Mouse (Mus musculus): ENCODE data around the gene Trim58. TPM values are rescaled to one million over a fixed set of nuclear protein-coding genes. Genes with fewer than 3 reads are reported as not detected.

The Trim58 gene
- total and polyA plus RNA-seq, 3 experiments: not detected

- Histone ChIP-seq H3K27me3 (replicated peaks) (peaks cover 80% of the 10 kb centered on the region), H3K4me1 (ENCODE audit: control insufficient read depth in 1 of 2, insufficient read depth in 2 of 2) (no peaks in the 10 kb centered on the region), H3K79me2 (replicated peaks; ENCODE audit: control insufficient read depth, extremely low read depth, insufficient read depth, poor library complexity, severe bottlenecking) (no peaks in the 10 kb centered on the region), H3K36me3 (replicated peaks in 1 of 2; ENCODE audit: control insufficient read depth in 1 of 2, insufficient read depth in 1 of 2, low read length in 1 of 2) (no peaks in the 10 kb centered on the region), H3K4me2 (ENCODE audit: insufficient read depth, low read depth, poor library complexity, severe bottlenecking) (no peak within 1 kb of the TSS), H3K4me3 (replicated peaks in 1 of 3; ENCODE audit: low read depth in 2 of 3, low read length in 2 of 3, poor library complexity in 1 of 3) (no peak within 1 kb of the TSS), H3K9me3 (replicated peaks; ENCODE audit: low read length) (no peaks in the 10 kb centered on the region), H3K27ac (ENCODE audit: insufficient read depth, low read depth) (no peak within 1 kb of the TSS), H3K9ac (ENCODE audit: insufficient read depth, low read depth) (no peak within 1 kb of the TSS)
- in situ Hi-C loops (cut with MboI; ENCODE audit: low pct_ligation_motif_present, low pct_unique_long_range_greater_than_20kb, low sequenced_read_pairs): no loop called here
- TF ChIP-seq RCOR1 (conservative IDR thresholded peaks at IDR 0.05; ENCODE audit: low read depth, low read length) (no peak), EP300 (IDR thresholded peaks at IDR 0.05; ENCODE audit: low read length) (no peak), MAX (IDR thresholded peaks at IDR 0.05; ENCODE audit: low read length) (no peak), ZC3H11A (IDR thresholded peaks at IDR 0.05; ENCODE audit: low read depth, low read length) (no peak), CHD1 (IDR thresholded peaks at IDR 0.05; ENCODE audit: low read depth, low read length) (no peak), MEF2A (IDR thresholded peaks at IDR 0.05; ENCODE audit: borderline replicate concordance, low read depth, low read length) (no peak), MYC (IDR thresholded peaks at IDR 0.05; ENCODE audit: low read depth, low read length) (no peak), POLR2A (IDR thresholded peaks at IDR 0.05; ENCODE audit: low read depth, low read length) (no peak), KAT2A (IDR thresholded peaks at IDR 0.05; ENCODE audit: insufficient replicate concordance, low read length) (no peak), JUN (IDR thresholded peaks at IDR 0.05; ENCODE audit: insufficient read depth, low read depth, low read length) (no peak), RAD21 (IDR thresholded peaks at IDR 0.05; ENCODE audit: low read depth, low read length) (no peak), NELFE (IDR thresholded peaks at IDR 0.05; ENCODE audit: low read depth, low read length) (no peak), CTCF (conservative IDR thresholded peaks at IDR 0.05 in 1 of 2, IDR thresholded peaks at IDR 0.05 in 1 of 2; ENCODE audit: low read depth in 2 of 2, low read length in 2 of 2) (no peak), PAX5 (IDR thresholded peaks at IDR 0.05; ENCODE audit: low read length) (no peak), ZKSCAN1 (IDR thresholded peaks at IDR 0.05; ENCODE audit: borderline replicate concordance, low read depth, low read length) (no peak), JUND (conservative IDR thresholded peaks at IDR 0.05; ENCODE audit: low read depth, low read length) (no peak), NRF1 (IDR thresholded peaks at IDR 0.05; ENCODE audit: low read depth, low read length) (no peak), HCFC1 (IDR thresholded peaks at IDR 0.05; ENCODE audit: low read depth, low read length) (no peak), TCF12 (IDR thresholded peaks at IDR 0.05; ENCODE audit: low read depth, low read length) (no peak), ZNF384 (IDR thresholded peaks at IDR 0.05; ENCODE audit: low read depth, low read length) (no peak)
- dilution Hi-C loops (cut with MboI; ENCODE audit: extremely low pct_ligation_motif_present, extremely low pct_unique_long_range_greater_than_20kb, low sequenced_read_pairs): no loop called here
- no peak for DNase-seq (ENCODE audit: extremely low read depth)
Measured at GRCm38 (mm10) chr11:58658596-58658995, 18.3 kb downstream of the Trim58 start, which contains the start of gene Olfr322. TSS of gene Olfr322 (plus strand) at chr11:58658782.

- H3K27me3 ChIP-seq (replicated peaks): peaks cover 33% of the 10 kb centered on the region
- H3K4me2 ChIP-seq (ENCODE audit: insufficient read depth, low read depth, poor library complexity, severe bottlenecking): no peak overlapping the region
- H3K79me2 ChIP-seq (replicated peaks; ENCODE audit: control insufficient read depth, extremely low read depth, insufficient read depth, poor library complexity, severe bottlenecking): no peaks in the 10 kb centered on the region
- DNase-seq (ENCODE audit: extremely low read depth): no peak
- TF ChIP-seq EP300 (IDR thresholded peaks at IDR 0.05; ENCODE audit: low read length) (no peak), E2F4 (IDR thresholded peaks at IDR 0.05; ENCODE audit: insufficient replicate concordance, low read depth, low read length) (no peak), SMC3 (IDR thresholded peaks at IDR 0.05; ENCODE audit: low read depth, low read length) (peak; percentile 9; the same call in 1 of the 2 replicates), CTCF (conservative IDR thresholded peaks at IDR 0.05 in 1 of 2, IDR thresholded peaks at IDR 0.05 in 1 of 2; ENCODE audit: low read depth in 2 of 2, low read length in 2 of 2) (peak in 1 of 2 experiments; percentile 64; a peak in 2 of 4 replicates)
- no peak overlapping the region for H3K27ac ChIP-seq (ENCODE audit: insufficient read depth, low read depth)
- dilution Hi-C loops (cut with MboI; ENCODE audit: extremely low pct_ligation_motif_present, extremely low pct_unique_long_range_greater_than_20kb, low sequenced_read_pairs): no loop called here
- H3K4me3 ChIP-seq (replicated peaks in 1 of 3; ENCODE audit: low read depth in 2 of 3, low read length in 2 of 3, poor library complexity in 1 of 3): no peak overlapping the region
- H3K9me3 ChIP-seq (replicated peaks; ENCODE audit: low read length): no peaks in the 10 kb centered on the region
- in situ Hi-C loops (cut with MboI; ENCODE audit: low pct_ligation_motif_present, low pct_unique_long_range_greater_than_20kb, low sequenced_read_pairs): no loop called here
- H3K36me3 ChIP-seq (replicated peaks in 1 of 2; ENCODE audit: control insufficient read depth in 1 of 2, insufficient read depth in 1 of 2, low read length in 1 of 2): no peaks in the 10 kb centered on the region
- no peak overlapping the region for H3K9ac ChIP-seq (ENCODE audit: insufficient read depth, low read depth)
- no peaks in the 10 kb centered on the region for H3K4me1 ChIP-seq (ENCODE audit: control insufficient read depth in 1 of 2, insufficient read depth in 2 of 2)
Measured at GRCm38 (mm10) chr11:58669252-58669651, 29.0 kb downstream of the Trim58 start.
